Mouse (Mus musculus): Measurements from ENCODE around the gene Ptch2. TPM values are rescaled to one million over a fixed set of nuclear protein-coding genes. Genes with fewer than 3 reads are reported as not detected.

Ptch2 gene
- polyA plus RNA-seq, 1 experiment from 2014 or later = 1.3 TPM

DNA sequence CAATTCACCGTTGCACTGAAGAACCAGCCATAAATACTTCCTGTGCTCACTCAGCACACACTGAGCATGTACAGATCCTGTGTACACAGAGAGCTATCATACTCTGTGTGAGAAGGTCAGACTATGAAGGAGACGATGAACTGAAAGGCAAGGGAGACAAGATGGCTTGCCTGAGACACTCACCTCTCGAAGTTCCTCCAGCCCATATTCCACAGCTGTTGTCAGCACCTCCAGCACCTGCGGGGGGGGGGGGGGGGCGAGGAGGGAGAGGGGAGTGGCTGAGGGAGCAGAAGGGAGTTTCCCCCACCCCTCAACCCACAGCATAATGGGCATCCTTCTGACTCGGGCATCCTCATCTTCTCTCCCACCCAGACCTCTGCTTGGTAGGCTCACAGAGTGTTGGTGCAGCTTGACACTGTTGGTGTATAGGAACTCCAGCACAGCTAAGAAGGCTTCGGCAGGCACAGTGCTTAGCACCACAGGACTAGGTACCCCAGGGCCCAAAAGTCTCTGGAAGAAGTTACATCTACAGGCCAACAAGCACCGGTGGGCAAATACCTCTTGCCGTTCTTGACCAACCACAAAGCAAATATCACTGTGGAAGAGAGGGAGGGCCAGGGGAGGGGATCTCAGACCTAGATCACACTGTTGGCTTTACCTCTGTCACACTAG lies 27.8 kb downstream of the Ptch2 start:
- Histone ChIP-seq H3K4me2 (replicated peaks; ENCODE audit: low read depth) (no peak overlapping the region), H3K27ac (replicated peaks) (no peak overlapping the region), H3K27me3 (ENCODE audit: control insufficient read depth, insufficient read depth, low read length) (no peaks in the 10 kb centered on the region), H3K9ac (ENCODE audit: low read length) (no peak overlapping the region), H3K9me3 (ENCODE audit: control insufficient read depth, low read length) (no peaks in the 10 kb centered on the region), H3K36me3 (ENCODE audit: control insufficient read depth, insufficient read depth, low read length) (peaks cover 1% of the 10 kb centered on the region; the same call in 1 of the 2 replicates), H3K4me1 (replicated peaks; ENCODE audit: control insufficient read depth, insufficient read depth) (peaks cover 15% of the 10 kb centered on the region), H3K4me3 (ENCODE audit: low read depth, low read length) (no peak overlapping the region)
- TF ChIP-seq CTCF (IDR thresholded peaks at IDR 0.05; ENCODE audit: low read depth) (no peak), EP300 (optimal IDR thresholded peaks at IDR 0.05) (no peak)
- no peak for ATAC-seq (ENCODE audit: low FRiP score, low TSS enrichment)
- 78% methylated on average over 7 of the region's 9 CpGs for WGBS
- no peak for DNase-seq (ENCODE audit: low spot score)

- ATAC-seq (ENCODE audit: low FRiP score, low TSS enrichment) (no peak), DNase-seq (ENCODE audit: low spot score) (no peak)
- no peak overlapping the region for H3K9ac ChIP-seq (ENCODE audit: low read length)
- no peaks in the 10 kb centered on the region for H3K27me3 ChIP-seq (ENCODE audit: control insufficient read depth, insufficient read depth, low read length)
- peak overlapping the region; percentile 97 for H3K27ac ChIP-seq (replicated peaks)
- peaks cover 3% of the 10 kb centered on the region; the same call in 1 of the 2 replicates for H3K36me3 ChIP-seq (ENCODE audit: control insufficient read depth, insufficient read depth, low read length)
- H3K4me2 ChIP-seq (replicated peaks; ENCODE audit: low read depth) = no peak overlapping the region; the same call in 1 of the 2 replicates
- 68% methylated on average over 3 of the region's 3 CpGs for WGBS
- peaks cover 15% of the 10 kb centered on the region for H3K4me1 ChIP-seq (replicated peaks; ENCODE audit: control insufficient read depth, insufficient read depth)
- no peak for TF ChIP-seq EP300 (optimal IDR thresholded peaks at IDR 0.05)
- TF ChIP-seq CTCF (IDR thresholded peaks at IDR 0.05; ENCODE audit: low read depth) = no peak
- no peaks in the 10 kb centered on the region for H3K9me3 ChIP-seq (ENCODE audit: control insufficient read depth, low read length)
- H3K4me3 ChIP-seq (ENCODE audit: low read depth, low read length) = no peak overlapping the region
Observed at GRCm38 (mm10) chr4:117124218-117124517, 28.3 kb downstream of the Ptch2 start.

- peak overlapping the region; percentile 97 for H3K27ac ChIP-seq (replicated peaks)
- H3K9ac ChIP-seq (ENCODE audit: low read length) = peak overlapping the region; percentile 58
- no peak for DNase-seq (ENCODE audit: low spot score)
- no peak for TF ChIP-seq CTCF (IDR thresholded peaks at IDR 0.05; ENCODE audit: low read depth)
- TF ChIP-seq EP300 (optimal IDR thresholded peaks at IDR 0.05) = no peak
- peaks cover 4% of the 10 kb centered on the region; the same call in 1 of the 2 replicates for H3K36me3 ChIP-seq (ENCODE audit: control insufficient read depth, insufficient read depth, low read length)
- no peaks in the 10 kb centered on the region for H3K9me3 ChIP-seq (ENCODE audit: control insufficient read depth, low read length)
- 62% methylated on average over 14 of the region's 14 CpGs for WGBS
- H3K4me2 ChIP-seq (replicated peaks; ENCODE audit: low read depth) = peak overlapping the region; percentile 24
- H3K4me1 ChIP-seq (replicated peaks; ENCODE audit: control insufficient read depth, insufficient read depth) = peaks cover 15% of the 10 kb centered on the region
- no peak for ATAC-seq (ENCODE audit: low FRiP score, low TSS enrichment)
- H3K4me3 ChIP-seq (ENCODE audit: low read depth, low read length) = no peak overlapping the region
- no peaks in the 10 kb centered on the region for H3K27me3 ChIP-seq (ENCODE audit: control insufficient read depth, insufficient read depth, low read length)
Observed at GRCm38 (mm10) chr4:117124518-117125347, 28.9 kb downstream of the Ptch2 start.

GRCm38 (mm10) chr4:117125348-117125909 lies 29.6 kb downstream of the Ptch2 start, which contains the start of gene Btbd19:
TSS of gene Btbd19 (minus strand) at chr4:117125725.
- no peaks in the 10 kb centered on the region for H3K27me3 ChIP-seq (ENCODE audit: control insufficient read depth, insufficient read depth, low read length)
- DNase-seq (ENCODE audit: low spot score) = peak; percentile 59
- peak within 1 kb of the TSS; percentile 24 for H3K4me2 ChIP-seq (replicated peaks; ENCODE audit: low read depth)
- WGBS = 26% methylated on average over 8 of the region's 8 CpGs
- H3K4me1 ChIP-seq (replicated peaks; ENCODE audit: control insufficient read depth, insufficient read depth) = peaks cover 15% of the 10 kb centered on the region
- TF ChIP-seq CTCF (IDR thresholded peaks at IDR 0.05; ENCODE audit: low read depth) (no peak), EP300 (optimal IDR thresholded peaks at IDR 0.05) (no peak)
- peak within 1 kb of the TSS; percentile 97 for H3K27ac ChIP-seq (replicated peaks)
- no peak within 1 kb of the TSS for H3K4me3 ChIP-seq (ENCODE audit: low read depth, low read length)
- H3K9ac ChIP-seq (ENCODE audit: low read length) = peak within 1 kb of the TSS; percentile 58
- ATAC-seq (ENCODE audit: low FRiP score, low TSS enrichment) = peak; percentile 30
- H3K36me3 ChIP-seq (ENCODE audit: control insufficient read depth, insufficient read depth, low read length) = peaks cover 9% of the 10 kb centered on the region; the same call in 1 of the 2 replicates
- H3K9me3 ChIP-seq (ENCODE audit: control insufficient read depth, low read length) = no peaks in the 10 kb centered on the region

DNA sequence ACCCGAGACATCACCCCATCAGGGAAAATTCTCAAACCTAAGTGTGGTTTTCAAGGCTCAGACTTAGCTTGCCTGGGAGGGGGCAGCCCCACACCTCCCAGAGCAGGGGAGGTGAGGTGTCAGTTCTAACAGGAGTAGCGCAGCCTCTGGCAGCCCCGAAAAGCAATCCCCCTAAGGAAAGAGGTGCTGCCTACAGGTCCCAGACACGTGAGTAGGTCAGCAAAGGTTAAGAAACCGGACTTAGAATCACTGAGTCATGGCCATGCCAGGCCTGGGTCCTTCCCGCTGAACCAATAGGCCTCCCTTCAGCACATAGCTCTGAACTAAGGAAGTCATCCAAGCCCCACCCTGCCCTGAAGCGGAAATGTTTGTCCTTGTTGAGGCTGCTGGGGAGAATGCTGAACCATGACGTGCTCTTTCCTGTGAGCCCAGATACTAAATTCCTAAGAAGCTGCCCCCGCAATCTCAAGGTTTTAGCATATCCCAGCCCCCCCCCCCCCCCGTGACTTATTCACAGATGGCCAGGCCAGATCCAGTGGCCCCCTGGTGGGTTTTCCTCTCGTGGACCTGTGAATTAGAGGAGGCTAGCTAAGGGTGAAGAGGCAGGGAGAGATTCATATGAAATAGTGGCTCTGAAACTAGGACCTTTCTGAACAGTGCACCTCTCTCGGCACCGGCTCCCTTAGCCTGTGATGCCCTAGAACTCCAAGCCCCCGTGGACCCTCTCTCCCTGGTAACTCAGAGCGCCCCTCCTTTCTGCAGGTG lies 30.2 kb downstream of the Ptch2 start:
- peaks cover 15% of the 10 kb centered on the region for H3K4me1 ChIP-seq (replicated peaks; ENCODE audit: control insufficient read depth, insufficient read depth)
- no peak overlapping the region for H3K4me3 ChIP-seq (ENCODE audit: low read depth, low read length)
- peak overlapping the region; percentile 24 for H3K4me2 ChIP-seq (replicated peaks; ENCODE audit: low read depth)
- H3K27me3 ChIP-seq (ENCODE audit: control insufficient read depth, insufficient read depth, low read length) = no peaks in the 10 kb centered on the region
- H3K9ac ChIP-seq (ENCODE audit: low read length) = peak overlapping the region; percentile 58
- WGBS = 29% methylated on average over 15 of the region's 15 CpGs
- H3K9me3 ChIP-seq (ENCODE audit: control insufficient read depth, low read length) = no peaks in the 10 kb centered on the region
- TF ChIP-seq EP300 (optimal IDR thresholded peaks at IDR 0.05) (no peak), CTCF (IDR thresholded peaks at IDR 0.05; ENCODE audit: low read depth) (no peak; the same call in 1 of the 2 replicates)
- DNase-seq (ENCODE audit: low spot score) (peak; percentile 86), ATAC-seq (ENCODE audit: low FRiP score, low TSS enrichment) (peak; percentile 90)
- H3K27ac ChIP-seq (replicated peaks) = peak overlapping the region; percentile 97
- peaks cover 9% of the 10 kb centered on the region; the same call in 1 of the 2 replicates for H3K36me3 ChIP-seq (ENCODE audit: control insufficient read depth, insufficient read depth, low read length)

All from stomach, postnatal 0 days (tissue).